Mouse (Mus musculus) midbrain, embryonic 14.5 days (tissue): ENCODE results near the gene Gm17387. TPM values are rescaled to one million over a fixed set of nuclear protein-coding genes. Genes with fewer than 3 reads are reported as not detected.

Experiments used
- ATAC-seq: fragments of 200-750 bp; cut with Nextera tagmentation; 2 replicates; pipeline ENCODE4 v1.8.0; 2017; ENCODE audit warnings: moderate number of reproducible peaks, moderate library complexity; ENCODE audit not compliant: low FRiP score, low TSS enrichment
- DNase-seq: peaks from one replicate; pipeline ENCODE4 v3.0.0-alpha.2; 2015
- H3K27ac ChIP-seq: fragments of 300-500 bp; sonication (generic); replicated peaks from 2 replicates; pipeline ENCODE4 v1.5.1; 2014; ENCODE audit warnings: mild to moderate bottlenecking, low read depth, low read length, moderate library complexity
- H3K27me3 ChIP-seq: fragments of 300-500 bp; sonication (generic); 2 replicates; pipeline ENCODE4 v1.6.1; 2014; ENCODE audit warnings: low read length, control low read depth, mixed read lengths; ENCODE audit not compliant: control insufficient read depth, insufficient read depth
- H3K36me3 ChIP-seq: fragments of 300-500 bp; sonication (generic); 2 replicates; pipeline ENCODE4 v1.6.1; 2014; ENCODE audit warnings: low read length, control low read depth; ENCODE audit not compliant: control insufficient read depth, insufficient read depth
- H3K4me1 ChIP-seq: fragments of 300-500 bp; sonication (generic); 2 replicates; pipeline ENCODE4 v1.6.1; 2014; ENCODE audit warnings: mild to moderate bottlenecking, antibody characterized with exemption, low read length, control low read depth; ENCODE audit not compliant: control insufficient read depth, insufficient read depth
- H3K4me2 ChIP-seq: fragments of 300-500 bp; sonication (generic); 2 replicates; pipeline ENCODE4 v1.6.1; 2014; ENCODE audit warnings: mild to moderate bottlenecking, low read length, moderate library complexity
- H3K4me3 ChIP-seq: fragments of 300-500 bp; sonication (generic); replicated peaks from 2 replicates; pipeline ENCODE4 v1.5.1; 2014; ENCODE audit warnings: low read depth, low read length
- H3K9ac ChIP-seq: fragments of 300-500 bp; sonication (generic); replicated peaks from 2 replicates; pipeline ENCODE4 v1.6.1; 2014; ENCODE audit warnings: mild to moderate bottlenecking, low read length, moderate library complexity
- H3K9me3 ChIP-seq: fragments of 300-500 bp; sonication (generic); 2 replicates; pipeline ENCODE4 v1.6.1; 2016; ENCODE audit warnings: low read length, control low read depth, mixed read lengths; ENCODE audit not compliant: control insufficient read depth
- WGBS: fragments of 180-500 bp; shearing (Covaris S2); extraction: QIAGEN DNeasy Blood & Tissue Kit; methylation state at CpG from one replicate; pipeline ENCODE4 v1.1.7; 2014; 5-methylcytosine and 5-hydroxymethylcytosine counted together
- polyA plus RNA-seq: library from polyadenylated mRNA; unstranded; fragments of >200 nt; fragmentation: Nextera tagmentation; extraction: Ambion mirVana; gene quantifications from 2 replicates; pipeline ENCODE4 v1.2.1, GENCODE M21; 2014

The Gm17387 gene
- polyA plus RNA-seq, 1 experiment from 2014 or later = not detected

- Histone ChIP-seq H3K27me3 (no peaks in the 10 kb centered on the region), H3K4me3 (no peak overlapping the region), H3K9me3 (no peaks in the 10 kb centered on the region), H3K4me2 (peak overlapping the region; percentile 83), H3K4me1 (peaks cover 23% of the 10 kb centered on the region), H3K36me3 (peaks cover 45% of the 10 kb centered on the region), H3K9ac (peak overlapping the region; percentile 98; the same call in 1 of the 2 replicates), H3K27ac (no peak overlapping the region)
- DNase-seq (no peak), ATAC-seq (no peak)
- 88% methylated on average over 7 of the region's 7 CpGs for WGBS
Observed at GRCm38 (mm10) chr7:141062525-141062924, 33.6 kb downstream of the Gm17387 start.

GRCm38 (mm10) chr7:141063353-141063752 lies 34.4 kb downstream of the Gm17387 start:
- H3K27ac ChIP-seq = no peak overlapping the region
- H3K4me2 ChIP-seq = no peak overlapping the region
- peaks cover 23% of the 10 kb centered on the region for H3K4me1 ChIP-seq
- H3K27me3 ChIP-seq = no peaks in the 10 kb centered on the region
- 96% methylated on average over 3 of the region's 3 CpGs for WGBS
- H3K9me3 ChIP-seq = no peaks in the 10 kb centered on the region
- H3K4me3 ChIP-seq = no peak overlapping the region
- DNase-seq = no peak
- ATAC-seq = no peak
- peaks cover 54% of the 10 kb centered on the region for H3K36me3 ChIP-seq
- H3K9ac ChIP-seq = no peak overlapping the region

- no peaks in the 10 kb centered on the region for H3K27me3 ChIP-seq
- H3K4me3 ChIP-seq = no peak overlapping the region
- no peaks in the 10 kb centered on the region for H3K9me3 ChIP-seq
- H3K4me2 ChIP-seq = no peak overlapping the region
- peaks cover 59% of the 10 kb centered on the region for H3K36me3 ChIP-seq
- H3K9ac ChIP-seq = no peak overlapping the region
- 91% methylated on average over 7 of the region's 7 CpGs for WGBS
- ATAC-seq (no peak), DNase-seq (no peak)
- peaks cover 23% of the 10 kb centered on the region for H3K4me1 ChIP-seq
- no peak overlapping the region for H3K27ac ChIP-seq
Observed at GRCm38 (mm10) chr7:141064175-141064574, 35.2 kb downstream of the Gm17387 start.

- Histone ChIP-seq H3K27me3 (no peaks in the 10 kb centered on the region), H3K4me1 (peaks cover 21% of the 10 kb centered on the region), H3K4me2 (no peak overlapping the region), H3K9ac (no peak overlapping the region), H3K36me3 (peaks cover 59% of the 10 kb centered on the region), H3K27ac (no peak overlapping the region), H3K9me3 (no peaks in the 10 kb centered on the region), H3K4me3 (no peak overlapping the region)
- ATAC-seq (no peak), DNase-seq (no peak)
- 92% methylated on average over 7 of the region's 7 CpGs for WGBS
Observed at GRCm38 (mm10) chr7:141064576-141064975, 35.6 kb downstream of the Gm17387 start.

- H3K27me3 ChIP-seq = no peaks in the 10 kb centered on the region
- no peaks in the 10 kb centered on the region for H3K9me3 ChIP-seq
- 85% methylated on average over 19 of the region's 19 CpGs for WGBS
- H3K4me3 ChIP-seq = no peak overlapping the region
- H3K36me3 ChIP-seq = peaks cover 56% of the 10 kb centered on the region
- ATAC-seq (no peak), DNase-seq (no peak)
- no peak overlapping the region for H3K27ac ChIP-seq
- H3K9ac ChIP-seq = no peak overlapping the region
- no peak overlapping the region for H3K4me2 ChIP-seq
- peaks cover 18% of the 10 kb centered on the region for H3K4me1 ChIP-seq
Observed at GRCm38 (mm10) chr7:141068351-141068750, 39.4 kb downstream of the Gm17387 start.

- WGBS = 1% methylated on average over 51 of the region's 51 CpGs
- ATAC-seq (peak; percentile 47; the same call in 1 of the 2 replicates), DNase-seq (peak; percentile 93)
- Histone ChIP-seq H3K4me1 (peaks cover 18% of the 10 kb centered on the region), H3K27me3 (no peaks in the 10 kb centered on the region), H3K4me2 (peak overlapping the region; percentile 68), H3K9ac (peak overlapping the region; percentile 59), H3K27ac (peak overlapping the region; percentile 86), H3K9me3 (no peaks in the 10 kb centered on the region), H3K36me3 (peaks cover 37% of the 10 kb centered on the region), H3K4me3 (peak overlapping the region; percentile 34)
Observed at GRCm38 (mm10) chr7:141070058-141070862, 41.3 kb downstream of the Gm17387 start.

- 39% methylated on average over 23 of the region's 23 CpGs for WGBS
- no peak overlapping the region for H3K27ac ChIP-seq
- H3K27me3 ChIP-seq = no peaks in the 10 kb centered on the region
- H3K9me3 ChIP-seq = no peaks in the 10 kb centered on the region
- H3K4me1 ChIP-seq = peaks cover 18% of the 10 kb centered on the region
- H3K4me2 ChIP-seq = no peak overlapping the region
- ATAC-seq = no peak
- peak; percentile 31 for DNase-seq
- H3K36me3 ChIP-seq = peaks cover 17% of the 10 kb centered on the region
- no peak overlapping the region for H3K4me3 ChIP-seq
- no peak overlapping the region for H3K9ac ChIP-seq
Observed at GRCm38 (mm10) chr7:141072017-141072745, 43.2 kb downstream of the Gm17387 start.

GRCm38 (mm10) chr7:141073782-141074181 lies 44.9 kb downstream of the Gm17387 start:
- H3K4me2 ChIP-seq = no peak overlapping the region
- H3K27ac ChIP-seq = no peak overlapping the region
- no peaks in the 10 kb centered on the region for H3K9me3 ChIP-seq
- H3K4me3 ChIP-seq = no peak overlapping the region
- ATAC-seq = no peak
- H3K9ac ChIP-seq = no peak overlapping the region
- peaks cover 18% of the 10 kb centered on the region for H3K4me1 ChIP-seq
- no peak for DNase-seq
- peaks cover 1% of the 10 kb centered on the region; the same call in 1 of the 2 replicates for H3K36me3 ChIP-seq
- 87% methylated on average over 4 of the region's 4 CpGs for WGBS
- no peaks in the 10 kb centered on the region for H3K27me3 ChIP-seq
